Mouse (Mus musculus) heart, embryonic 10.5 days (tissue): Measurements from ENCODE around the gene Dync2li1. TPM values are rescaled to one million over a fixed set of nuclear protein-coding genes. Genes with fewer than 3 reads are reported as not detected.

Experiments
- DNase-seq: peaks from one replicate; pipeline ENCODE4 v3.0.0-alpha.2; 2017; ENCODE audit warnings: low spot score
- H3K27ac ChIP-seq: fragments of 300-500 bp; sonication (generic); 2 replicates; pipeline ENCODE4 v1.5.1; 2016; ENCODE audit warnings: mild to moderate bottlenecking
- H3K27me3 ChIP-seq: fragments of 300-500 bp; sonication (generic); 2 replicates; pipeline ENCODE4 v1.6.1; 2016; ENCODE audit warnings: mild to moderate bottlenecking; ENCODE audit not compliant: poor library complexity, insufficient read depth, severe bottlenecking
- H3K36me3 ChIP-seq: fragments of 300-500 bp; sonication (generic); 2 replicates; pipeline ENCODE4 v1.6.1; 2016; ENCODE audit warnings: mild to moderate bottlenecking, moderate library complexity
- H3K4me1 ChIP-seq: fragments of 300-500 bp; sonication (generic); 2 replicates; pipeline ENCODE4 v1.6.1; 2016; ENCODE audit warnings: mild to moderate bottlenecking
- H3K4me3 ChIP-seq: fragments of 300-500 bp; sonication (generic); 2 replicates; pipeline ENCODE4 v1.5.1; 2016; ENCODE audit warnings: mild to moderate bottlenecking, moderate library complexity
- H3K9me3 ChIP-seq: fragments of 300-500 bp; sonication (generic); 2 replicates; pipeline ENCODE4 v1.6.1; 2016; ENCODE audit warnings: mild to moderate bottlenecking, moderate library complexity
- WGBS: fragments of 180-500 bp; shearing (Covaris S2); methylation state at CpG from one replicate; pipeline ENCODE4 v1.1.7; 2016; 5-methylcytosine and 5-hydroxymethylcytosine counted together
- polyA plus RNA-seq: library from polyadenylated mRNA; unstranded; fragments of >200 nt; fragmentation: Nextera tagmentation; extraction: Ambion mirVana; gene quantifications from 2 replicates; pipeline ENCODE4 v1.2.1, GENCODE M21; 2016

The Dync2li1 gene
- polyA plus RNA-seq, 1 experiment from 2014 or later: 17.2 TPM

GRCm38 (mm10) chr17:84677595-84677994 lies 51.3 kb downstream of the Dync2li1 start:
- Histone ChIP-seq H3K27ac (no peak overlapping the region), H3K36me3 (no peaks in the 10 kb centered on the region), H3K4me3 (no peak overlapping the region), H3K4me1 (peaks cover 11% of the 10 kb centered on the region), H3K27me3 (peaks cover 7% of the 10 kb centered on the region), H3K9me3 (no peaks in the 10 kb centered on the region)
- WGBS: 92% methylated on average over 11 of the region's 11 CpGs
- DNase-seq: no peak

- 77% methylated on average over 3 of the region's 3 CpGs for WGBS
- no peak for DNase-seq
- Histone ChIP-seq H3K9me3 (no peaks in the 10 kb centered on the region), H3K4me1 (peaks cover 22% of the 10 kb centered on the region), H3K27me3 (no peaks in the 10 kb centered on the region), H3K27ac (no peak overlapping the region), H3K36me3 (no peaks in the 10 kb centered on the region), H3K4me3 (no peak overlapping the region)
Observed at GRCm38 (mm10) chr17:84681670-84682069, 55.4 kb downstream of the Dync2li1 start.

- DNase-seq: no peak
- no peak within 1 kb of the TSS for H3K4me3 ChIP-seq
- H3K27me3 ChIP-seq: no peaks in the 10 kb centered on the region
- WGBS: 61% methylated on average over 18 of the region's 18 CpGs
- H3K9me3 ChIP-seq: no peaks in the 10 kb centered on the region
- no peak within 1 kb of the TSS; the same call in 1 of the 2 replicates for H3K27ac ChIP-seq
- no peaks in the 10 kb centered on the region for H3K36me3 ChIP-seq
- H3K4me1 ChIP-seq: peaks cover 22% of the 10 kb centered on the region
Observed at GRCm38 (mm10) chr17:84682734-84683717, 56.7 kb downstream of the Dync2li1 start, which contains the start of gene Abcg5. Gene Abcg5 (minus strand): TSS chr17:84683011.

GRCm38 (mm10) chr17:84684284-84684683 lies 58.0 kb downstream of the Dync2li1 start:
- H3K9me3 ChIP-seq: no peaks in the 10 kb centered on the region
- 35% methylated on average over 6 of the region's 6 CpGs for WGBS
- no peaks in the 10 kb centered on the region for H3K27me3 ChIP-seq
- H3K4me3 ChIP-seq: no peak overlapping the region
- peaks cover 22% of the 10 kb centered on the region for H3K4me1 ChIP-seq
- DNase-seq: no peak
- no peak overlapping the region; the same call in 1 of the 2 replicates for H3K27ac ChIP-seq
- no peaks in the 10 kb centered on the region for H3K36me3 ChIP-seq

- Histone ChIP-seq H3K4me3 (no peak overlapping the region), H3K27ac (no peak overlapping the region), H3K36me3 (no peaks in the 10 kb centered on the region), H3K27me3 (no peaks in the 10 kb centered on the region), H3K4me1 (peaks cover 25% of the 10 kb centered on the region), H3K9me3 (no peaks in the 10 kb centered on the region)
- 78% methylated on average over 4 of the region's 4 CpGs for WGBS
- no peak for DNase-seq
Observed at GRCm38 (mm10) chr17:84685286-84685685, 59.0 kb downstream of the Dync2li1 start.

GRCm38 (mm10) chr17:84687994-84688393 lies 61.7 kb downstream of the Dync2li1 start:
- H3K4me1 ChIP-seq: peaks cover 28% of the 10 kb centered on the region
- H3K4me3 ChIP-seq: no peak overlapping the region
- peaks cover 5% of the 10 kb centered on the region; the same call in 1 of the 2 replicates for H3K27me3 ChIP-seq
- no peaks in the 10 kb centered on the region for H3K36me3 ChIP-seq
- no peak overlapping the region for H3K27ac ChIP-seq
- WGBS: 80% methylated on average over 5 of the region's 5 CpGs
- no peak for DNase-seq
- no peaks in the 10 kb centered on the region for H3K9me3 ChIP-seq

- no peak overlapping the region for H3K27ac ChIP-seq
- WGBS: 88% methylated on average over 11 of the region's 11 CpGs
Observed at GRCm38 (mm10) chr17:84688834-84689233, 62.5 kb downstream of the Dync2li1 start.

GRCm38 (mm10) chr17:84689316-84689715 lies 63.0 kb downstream of the Dync2li1 start:
- Histone ChIP-seq H3K27me3 (peaks cover 17% of the 10 kb centered on the region; the same call in 1 of the 2 replicates), H3K4me3 (no peak overlapping the region), H3K27ac (no peak overlapping the region), H3K9me3 (no peaks in the 10 kb centered on the region), H3K36me3 (no peaks in the 10 kb centered on the region), H3K4me1 (peaks cover 20% of the 10 kb centered on the region)
- 80% methylated on average over 5 of the region's 5 CpGs for WGBS
- DNase-seq: no peak

More at GRCm38 (mm10) chr17:84688834-84689233, 62.5 kb downstream of the Dync2li1 start:
- no peaks in the 10 kb centered on the region for H3K9me3 ChIP-seq
- peaks cover 24% of the 10 kb centered on the region for H3K4me1 ChIP-seq
- no peak for DNase-seq
- H3K27me3 ChIP-seq: peaks cover 14% of the 10 kb centered on the region; the same call in 1 of the 2 replicates
- H3K36me3 ChIP-seq: no peaks in the 10 kb centered on the region
- H3K4me3 ChIP-seq: no peak overlapping the region

- no peaks in the 10 kb centered on the region for H3K9me3 ChIP-seq
- no peak for DNase-seq
- no peak overlapping the region for H3K4me3 ChIP-seq
- no peak overlapping the region; the same call in 1 of the 2 replicates for H3K27ac ChIP-seq
- peaks cover 12% of the 10 kb centered on the region; the same call in 1 of the 2 replicates for H3K4me1 ChIP-seq
- WGBS: 75% methylated on average over 5 of the region's 5 CpGs
- peaks cover 24% of the 10 kb centered on the region; the same call in 1 of the 2 replicates for H3K27me3 ChIP-seq
- no peaks in the 10 kb centered on the region for H3K36me3 ChIP-seq
Observed at GRCm38 (mm10) chr17:84690111-84690510, 63.8 kb downstream of the Dync2li1 start.

GRCm38 (mm10) chr17:84693741-84694140 lies 67.4 kb downstream of the Dync2li1 start:
- H3K4me1 ChIP-seq: peaks cover 12% of the 10 kb centered on the region; the same call in 1 of the 2 replicates
- DNase-seq: no peak
- H3K36me3 ChIP-seq: no peaks in the 10 kb centered on the region
- peaks cover 40% of the 10 kb centered on the region; the same call in 1 of the 2 replicates for H3K27me3 ChIP-seq
- WGBS: 74% methylated on average over 2 of the region's 2 CpGs
- H3K4me3 ChIP-seq: no peak overlapping the region
- H3K27ac ChIP-seq: no peak overlapping the region
- H3K9me3 ChIP-seq: no peaks in the 10 kb centered on the region

GRCm38 (mm10) chr17:84696537-84696936 lies 70.2 kb downstream of the Dync2li1 start:
- Histone ChIP-seq H3K36me3 (no peaks in the 10 kb centered on the region), H3K4me1 (peaks cover 17% of the 10 kb centered on the region), H3K9me3 (no peaks in the 10 kb centered on the region), H3K27ac (no peak overlapping the region), H3K27me3 (peaks cover 40% of the 10 kb centered on the region; the same call in 1 of the 2 replicates), H3K4me3 (no peak overlapping the region)
- DNase-seq: no peak
- WGBS: 68% methylated on average over 6 of the region's 6 CpGs

- no peak overlapping the region for H3K27ac ChIP-seq
- 23% methylated on average over 5 of the region's 5 CpGs for WGBS
- no peak for DNase-seq
- peaks cover under 1% of the 10 kb centered on the region; the same call in 1 of the 2 replicates for H3K36me3 ChIP-seq
- no peak overlapping the region for H3K4me3 ChIP-seq
- peaks cover 7% of the 10 kb centered on the region for H3K4me1 ChIP-seq
- no peaks in the 10 kb centered on the region for H3K9me3 ChIP-seq
- H3K27me3 ChIP-seq: peaks cover 28% of the 10 kb centered on the region; the same call in 1 of the 2 replicates
Observed at GRCm38 (mm10) chr17:84698727-84699126, 72.4 kb downstream of the Dync2li1 start.
